Mouse (Mus musculus): ENCODE data around the gene Dnajc5g.

DNA sequence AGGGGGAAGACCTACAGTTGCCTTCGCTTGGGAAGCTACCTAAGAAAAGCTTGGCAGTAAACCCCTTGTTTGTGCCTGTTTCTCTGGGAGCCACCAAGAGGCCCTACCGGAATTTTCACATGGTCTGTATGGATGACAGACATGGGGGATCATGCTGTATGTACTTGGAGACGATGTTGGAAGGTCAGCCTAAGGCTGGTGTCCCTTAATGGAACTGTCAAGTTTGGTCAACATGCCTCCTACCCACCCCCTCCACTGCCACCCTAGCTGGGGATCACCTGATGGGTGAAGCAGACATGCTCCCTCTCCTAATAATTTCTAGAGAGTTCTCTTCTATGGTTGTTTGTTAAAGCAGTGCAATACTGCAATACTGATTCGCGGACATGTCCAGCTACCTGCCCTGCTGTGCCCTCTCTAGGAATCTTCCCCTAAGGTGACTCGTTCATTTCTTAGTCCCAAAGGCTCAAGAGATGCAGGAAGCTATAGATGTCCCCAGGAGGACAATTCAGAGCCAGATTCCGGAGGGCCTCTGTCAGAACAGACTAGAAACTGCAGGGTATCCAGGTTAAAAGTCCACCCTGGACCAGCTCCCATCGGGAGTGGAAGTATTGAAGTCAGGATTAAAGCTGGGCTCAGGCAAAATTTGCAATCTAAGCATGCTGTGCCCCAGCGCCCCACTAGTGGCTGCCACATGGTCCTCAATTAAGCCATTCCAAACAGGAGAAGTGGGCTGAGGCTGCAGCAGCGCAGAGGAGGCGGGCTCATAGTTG is 10.2 kb upstream of the Dnajc5g start:
- no peak for TF ChIP-seq CTCF (IDR thresholded peaks at IDR 0.05; ENCODE audit: extremely low read depth, insufficient read depth, insufficient read length, insufficient replicate concordance)
- TF ChIP-seq POLR2A (IDR thresholded peaks at IDR 0.05; ENCODE audit: low read depth, low read length): no peak
